Mouse (Mus musculus) bone marrow, adult 2 months (tissue): Measurements from ENCODE around the gene Tmtc4.

Experiments used
- CTCF ChIP-seq: fragments of 200-500 bp; IDR thresholded peaks from 2 replicates; pipeline ENCODE4 v1.5.1; 2011; ENCODE audit warnings: low read length, control low read depth; ENCODE audit not compliant: control insufficient read depth, insufficient read depth
- POLR2A ChIP-seq: fragments of 200-500 bp; IDR thresholded peaks from 2 replicates; pipeline ENCODE4 v1.6.1; 2011; ENCODE audit warnings: low read depth, mild to moderate bottlenecking, control low read depth, low read length, borderline replicate concordance; ENCODE audit not compliant: control insufficient read depth

DNA sequence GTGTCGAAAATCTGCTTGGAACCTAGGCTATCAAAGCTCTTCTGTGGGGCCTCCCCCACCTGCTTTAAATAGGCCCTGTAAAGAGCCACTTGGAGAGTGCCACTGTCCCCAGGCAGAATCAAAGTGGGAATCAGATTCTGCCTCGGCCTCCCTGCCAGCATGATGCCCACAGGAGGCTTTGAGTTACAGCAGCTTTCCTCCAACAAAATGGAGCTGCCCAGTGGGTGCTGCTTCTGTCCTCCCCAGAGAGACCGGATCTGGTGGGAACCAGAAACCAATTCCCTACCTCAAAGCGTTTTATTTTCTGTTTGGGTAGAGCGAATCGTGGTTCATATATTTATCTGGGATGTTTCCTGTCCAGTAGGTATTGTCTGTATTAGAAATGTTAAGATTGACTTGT is 108.2 kb downstream of the Tmtc4 start:
- TF ChIP-seq CTCF (no peak), POLR2A (no peak)
